Mouse (Mus musculus) thymus, postnatal 14 days (tissue): ENCODE measurements around the gene Sirpb1b.
"Not testable (repeated sequence)": the region's sequence is repeated elsewhere in the genome, so short reads cannot be mapped to it uniquely, and the experiment has no call there.

ENCODE experiments used
- DNase-seq: peaks from one replicate; pipeline ENCODE4 v3.0.0; 2021

Gene Sirpb1b

DNA sequence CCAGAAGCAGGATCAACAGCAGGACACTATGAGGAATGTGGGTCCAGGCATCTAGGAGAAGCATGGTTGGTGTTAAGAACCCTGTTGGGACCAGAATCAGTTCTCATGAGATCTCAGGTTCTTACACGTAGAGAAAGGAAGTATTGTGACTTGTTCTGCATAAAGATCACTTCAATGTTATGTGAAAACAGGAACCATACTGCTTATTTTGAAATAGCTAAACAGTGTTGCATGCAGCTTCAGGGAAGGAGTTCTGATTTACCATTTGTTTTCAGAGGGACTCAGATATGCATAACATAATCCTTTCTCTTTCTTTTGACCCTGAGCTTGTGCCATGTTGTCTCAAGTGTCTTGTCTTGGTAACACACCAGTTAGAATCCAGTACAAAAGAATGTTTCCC lies at the start of gene Sirpb1b:
Sirpb1b (minus strand) TSS at position 179 of the 400 bp plus-strand sequence.
- not testable (repeated sequence) for DNase-seq

DNA sequence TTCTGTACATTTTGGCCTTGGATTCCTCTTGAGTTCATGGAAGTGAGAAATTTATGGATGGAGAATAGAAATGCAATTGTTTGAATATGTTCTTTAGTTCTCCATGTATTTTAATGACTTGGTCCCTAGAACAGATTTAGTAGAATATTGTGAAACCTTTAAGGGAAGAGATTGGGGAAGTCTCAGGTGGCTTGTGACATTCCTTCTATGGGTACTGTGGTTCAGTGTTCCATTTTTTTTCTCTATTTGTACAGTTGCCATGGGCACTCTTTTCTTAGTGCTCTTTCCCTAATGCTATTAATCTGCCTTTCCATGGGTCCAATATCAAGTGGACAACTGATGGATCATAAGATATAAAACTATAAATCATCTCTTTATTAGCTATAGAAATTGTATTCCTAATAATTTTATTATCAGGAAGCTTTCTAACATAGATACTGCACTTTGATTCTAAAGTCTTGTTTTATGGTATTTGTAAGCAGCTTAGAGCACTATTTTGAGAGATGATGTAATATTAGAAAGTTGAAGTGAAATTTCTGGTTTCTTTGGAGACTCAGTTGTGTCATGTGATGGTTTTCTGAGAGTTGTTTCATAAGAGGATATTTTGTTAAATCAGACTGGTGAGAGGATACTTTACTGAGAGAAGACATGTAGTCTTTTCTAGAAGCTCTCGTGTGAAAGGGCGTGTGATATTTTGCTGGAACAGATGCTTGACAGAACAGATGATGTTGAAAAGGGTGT lies 15.7 kb upstream of the Sirpb1b start:
- DNase-seq = not testable (repeated sequence)

DNA sequence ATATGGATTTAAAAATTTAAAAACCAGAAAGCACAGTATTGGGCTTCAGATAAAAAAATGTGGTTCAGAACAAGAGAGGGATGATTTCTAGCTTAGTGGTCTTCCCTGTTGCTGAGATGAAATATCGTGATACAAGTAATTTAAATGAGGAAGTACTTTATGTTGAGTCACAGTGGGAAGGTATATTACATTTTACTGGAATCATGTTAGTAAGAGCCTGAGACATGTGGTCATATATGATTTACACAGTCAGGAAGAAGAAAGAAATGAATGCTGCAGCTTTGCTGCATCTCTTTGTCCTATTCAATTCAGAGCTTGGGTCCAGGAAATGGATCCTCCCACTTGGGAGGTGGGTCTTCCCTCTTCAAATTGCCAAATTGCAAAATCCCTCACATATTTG lies 11.8 kb upstream of the Sirpb1b start:
- DNase-seq = not testable (repeated sequence)

DNA sequence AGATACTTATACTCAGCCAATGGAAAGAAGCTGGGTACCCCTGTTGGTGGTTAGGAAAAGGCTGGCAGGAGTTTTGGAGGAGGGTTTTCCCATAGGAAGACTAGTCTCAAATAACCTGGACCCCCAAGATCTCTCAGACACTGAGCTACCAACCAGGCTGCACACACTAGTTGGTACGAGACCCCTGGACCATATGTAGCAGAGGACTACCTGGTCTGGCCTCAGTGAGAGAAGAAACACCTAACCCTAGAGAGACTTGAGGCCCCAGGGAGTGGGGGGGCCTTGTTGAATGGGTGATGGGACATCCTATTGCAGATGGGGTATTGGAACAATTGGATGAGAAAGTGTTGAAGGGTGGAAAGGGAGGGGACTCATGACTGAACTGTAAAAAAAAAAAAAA lies 8.6 kb upstream of the Sirpb1b start:
- no peak for DNase-seq

DNA sequence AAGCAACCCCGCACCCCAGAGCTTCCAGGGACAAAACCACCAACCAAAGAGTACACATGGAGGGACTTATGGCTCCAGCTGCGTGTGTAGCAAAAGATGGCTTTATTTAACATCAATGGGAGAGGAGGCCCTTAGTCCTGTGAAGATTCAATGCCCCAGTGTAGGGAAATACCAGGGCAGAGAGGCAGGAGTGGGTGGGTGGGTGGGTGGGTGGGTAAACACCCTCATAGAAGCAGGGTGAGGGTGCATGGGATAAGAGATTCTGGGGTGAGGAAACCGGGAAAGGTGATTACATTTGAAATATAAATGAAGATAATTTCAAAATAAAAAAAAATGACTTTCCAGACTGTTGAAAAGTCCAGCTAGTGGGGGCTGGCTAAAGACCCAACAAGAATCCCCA lies 8.1 kb upstream of the Sirpb1b start:
- DNase-seq = not testable (repeated sequence)

DNA sequence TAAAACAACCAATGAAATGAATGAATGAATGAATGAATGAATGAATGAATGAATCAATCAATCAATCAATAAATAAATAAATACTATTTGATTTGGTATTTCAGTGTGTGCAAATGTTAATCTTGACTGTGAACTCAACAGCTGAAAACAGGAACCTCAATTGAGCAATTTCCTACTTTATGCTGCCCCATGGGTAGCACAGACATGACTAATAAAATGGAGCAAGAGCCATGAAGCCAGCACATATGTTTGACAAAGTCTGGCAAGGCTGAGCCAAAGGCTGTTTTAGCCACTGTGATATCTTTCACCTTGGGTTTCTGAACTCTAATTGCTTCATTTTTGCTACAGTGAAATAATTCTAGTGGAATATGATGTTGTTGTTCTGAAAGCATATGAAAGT lies 1.6 kb upstream of the Sirpb1b start:
- DNase-seq = not testable (repeated sequence)

DNA sequence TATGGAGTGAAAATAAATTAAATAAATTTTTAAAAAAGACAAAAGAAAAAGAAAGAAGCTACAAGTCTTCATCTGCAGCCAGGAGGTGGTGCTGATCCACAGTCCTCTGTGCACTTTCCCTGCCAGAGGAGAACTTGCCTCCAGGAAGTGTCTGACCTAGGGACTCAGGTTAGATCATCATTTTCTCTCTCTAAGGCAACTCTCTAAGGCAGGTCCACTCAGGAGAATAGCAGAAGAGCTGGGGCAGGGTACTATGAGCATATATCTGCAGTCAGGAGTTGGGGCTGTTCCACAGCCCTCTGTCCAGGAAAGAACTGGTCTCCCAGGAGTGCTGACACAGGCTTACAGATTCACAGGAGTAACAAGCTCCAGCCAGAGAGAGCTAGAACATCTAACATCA lies 46.3 kb downstream of the Sirpb1b start:
- DNase-seq = no peak

DNA sequence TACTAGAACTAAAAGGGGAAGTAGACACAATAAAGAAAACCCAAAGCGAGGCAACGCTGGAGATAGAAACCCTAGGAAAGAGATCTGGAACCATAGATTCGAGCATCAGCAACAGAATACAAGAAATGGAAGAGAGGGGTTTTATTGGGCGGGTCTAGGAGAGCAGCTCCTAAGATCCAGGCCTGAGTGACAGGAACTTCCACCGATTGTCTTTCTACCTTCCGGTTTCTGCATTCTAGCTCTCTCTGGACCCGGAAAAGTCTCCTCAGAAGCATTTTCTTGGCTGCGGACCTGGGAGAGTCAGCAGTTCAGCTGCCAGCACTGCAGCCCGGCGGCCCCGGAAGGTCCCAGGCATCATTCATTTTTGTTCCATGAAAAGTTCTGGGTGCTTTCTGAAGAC lies 61.3 kb downstream of the Sirpb1b start:
- DNase-seq = not testable (repeated sequence)

DNA sequence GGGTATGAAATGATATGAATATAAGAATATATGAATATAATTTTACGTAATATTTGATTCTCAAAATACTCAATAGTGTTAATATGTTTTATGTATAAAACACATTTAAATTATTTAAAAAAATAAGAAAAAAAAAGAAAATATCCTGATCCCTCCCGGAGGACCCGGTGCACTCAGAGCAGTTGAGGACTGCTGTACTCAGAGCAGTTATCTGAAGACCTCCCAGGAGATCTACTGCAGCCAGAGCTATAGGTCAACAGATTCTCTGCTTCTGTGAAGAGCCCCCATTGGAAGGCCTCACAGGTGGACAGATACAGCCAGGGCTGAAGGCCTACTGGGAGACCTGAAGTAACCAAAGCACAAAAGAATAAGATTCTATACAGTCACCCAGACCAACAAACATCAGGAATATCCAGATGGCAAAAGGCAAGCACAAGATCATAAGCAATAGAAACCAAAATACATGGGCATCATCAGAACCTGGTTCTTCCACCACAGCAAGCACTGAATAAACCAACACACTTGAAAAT lies 67.0 kb downstream of the Sirpb1b start:
- DNase-seq = not testable (repeated sequence)

DNA sequence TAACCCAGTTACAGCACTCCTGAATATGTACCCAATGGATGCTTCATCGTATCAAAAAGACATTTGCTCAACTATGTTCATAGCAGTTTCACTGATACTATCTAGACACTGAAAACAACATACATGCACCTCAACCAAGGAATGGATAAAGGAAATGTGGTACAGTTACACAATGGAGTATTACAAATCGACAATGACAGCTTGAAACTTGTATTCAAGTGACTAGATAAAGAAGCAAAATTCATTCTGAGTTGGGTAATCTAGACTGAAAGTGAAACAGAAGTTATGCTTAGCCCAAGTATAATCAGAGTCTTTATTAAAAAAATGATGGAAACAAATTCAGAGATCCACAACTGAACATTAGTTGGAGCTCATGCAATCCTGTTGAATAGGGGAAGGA lies 100.0 kb downstream of the Sirpb1b start:
- not testable (repeated sequence) for DNase-seq

DNA sequence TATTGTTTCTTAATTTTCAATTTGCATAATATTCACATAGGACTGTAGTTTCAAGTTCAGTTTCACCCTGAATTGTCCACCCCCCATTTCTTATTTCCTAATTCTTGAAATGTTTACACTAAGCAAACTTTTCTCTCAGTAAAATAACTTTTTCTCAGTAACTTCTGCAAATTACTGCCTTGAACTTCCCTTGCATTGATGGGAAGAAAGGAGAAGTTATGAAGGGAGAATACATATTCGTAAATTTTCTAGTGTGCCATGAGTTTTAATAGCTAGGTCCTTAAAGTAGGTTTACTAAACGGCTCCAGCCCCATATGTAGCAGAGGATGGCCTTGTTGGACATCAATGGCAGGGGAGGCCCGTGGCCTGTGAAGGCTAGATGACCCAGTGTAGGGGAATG lies 104.7 kb downstream of the Sirpb1b start:
- DNase-seq = not testable (repeated sequence)
